Mouse (Mus musculus): ENCODE data around the gene Ccdc92. TPM values are rescaled to one million over a fixed set of nuclear protein-coding genes. Genes with fewer than 3 reads are reported as not detected.
A peak's percentile ranks its signal among the peaks of the same experiment; 100 is the strongest.

Gene Ccdc92
- polyA plus RNA-seq, 1 experiment: 105 TPM

DNA sequence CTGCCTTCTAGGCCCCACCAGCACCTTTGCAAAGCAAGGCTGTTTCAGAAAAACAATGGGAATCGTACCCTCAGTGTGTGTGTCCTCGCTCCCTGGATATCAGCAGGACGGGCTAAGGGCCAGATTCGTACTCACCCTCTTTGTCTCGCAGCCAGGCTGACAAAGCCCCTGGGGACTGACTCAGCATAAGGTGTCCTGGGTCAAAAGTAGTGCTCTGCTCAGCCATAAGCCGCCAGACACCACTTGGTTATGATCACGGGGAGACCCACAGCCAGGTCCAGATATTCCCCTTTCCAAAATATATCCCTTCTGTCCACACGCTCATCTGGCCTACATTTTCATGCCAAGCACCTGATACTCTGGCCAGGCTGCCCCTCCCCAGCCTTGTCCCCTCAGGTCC, 18.8 kb downstream of the Ccdc92 start:
- Histone ChIP-seq H3K9me3 (no peaks in the 10 kb centered on the region), H3K36me3 (replicated peaks; ENCODE audit: low read length) (peaks cover 28% of the 10 kb centered on the region), H3K4me1 (peaks cover 90% of the 10 kb centered on the region), H3K4me3 (replicated peaks) (peak overlapping the region; percentile 42), H3K27me3 (replicated peaks) (peaks cover 16% of the 10 kb centered on the region)
- TF ChIP-seq GATA1 (IDR thresholded peaks at IDR 0.05; ENCODE audit: borderline replicate concordance, low read length) (no peak), FLI1 (IDR thresholded peaks at IDR 0.05; ENCODE audit: low read length) (no peak)

DNA sequence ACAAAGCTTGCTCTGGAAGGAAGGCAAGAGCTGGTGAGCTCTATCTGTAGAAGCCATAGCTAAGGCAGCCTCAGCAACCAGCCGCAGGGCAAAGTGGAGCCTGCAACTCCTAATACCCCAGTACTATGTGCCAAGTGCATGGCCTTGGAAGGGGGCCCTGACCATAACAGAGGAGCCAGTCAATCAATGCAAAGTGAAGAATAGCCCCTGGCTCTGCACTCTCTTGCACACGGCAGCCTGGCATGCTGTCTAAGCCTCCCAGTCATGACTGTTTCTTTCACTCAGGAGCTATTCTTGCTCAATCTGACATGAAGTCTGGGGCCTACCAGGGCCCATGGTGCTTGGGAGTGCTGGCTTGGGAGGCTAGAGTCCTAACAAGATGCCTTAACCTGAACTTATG, 21.6 kb downstream of the Ccdc92 start:
- Histone ChIP-seq H3K27me3 (replicated peaks) (peaks cover 28% of the 10 kb centered on the region), H3K9me3 (no peaks in the 10 kb centered on the region)
- TF ChIP-seq GATA1 (IDR thresholded peaks at IDR 0.05; ENCODE audit: borderline replicate concordance, low read length) (no peak), FLI1 (IDR thresholded peaks at IDR 0.05; ENCODE audit: low read length) (no peak)

GRCm38 (mm10) chr5:124840202-124840601, 22.0 kb downstream of the Ccdc92 start:
- no peaks in the 10 kb centered on the region for H3K9me3 ChIP-seq
- H3K27me3 ChIP-seq (replicated peaks): peaks cover 32% of the 10 kb centered on the region
- H3K4me3 ChIP-seq (replicated peaks): no peak overlapping the region
- peaks cover 59% of the 10 kb centered on the region for H3K36me3 ChIP-seq (replicated peaks; ENCODE audit: low read length)
- H3K4me1 ChIP-seq: peaks cover 63% of the 10 kb centered on the region
- no peak for TF ChIP-seq FLI1 (IDR thresholded peaks at IDR 0.05; ENCODE audit: low read length)
- TF ChIP-seq GATA1 (IDR thresholded peaks at IDR 0.05; ENCODE audit: borderline replicate concordance, low read length): no peak

More for the DNA sequence above, 21.6 kb downstream of the Ccdc92 start:
- Histone ChIP-seq H3K36me3 (replicated peaks; ENCODE audit: low read length) (peaks cover 54% of the 10 kb centered on the region), H3K4me3 (replicated peaks) (peak overlapping the region; percentile 11), H3K4me1 (peaks cover 68% of the 10 kb centered on the region)

DNA sequence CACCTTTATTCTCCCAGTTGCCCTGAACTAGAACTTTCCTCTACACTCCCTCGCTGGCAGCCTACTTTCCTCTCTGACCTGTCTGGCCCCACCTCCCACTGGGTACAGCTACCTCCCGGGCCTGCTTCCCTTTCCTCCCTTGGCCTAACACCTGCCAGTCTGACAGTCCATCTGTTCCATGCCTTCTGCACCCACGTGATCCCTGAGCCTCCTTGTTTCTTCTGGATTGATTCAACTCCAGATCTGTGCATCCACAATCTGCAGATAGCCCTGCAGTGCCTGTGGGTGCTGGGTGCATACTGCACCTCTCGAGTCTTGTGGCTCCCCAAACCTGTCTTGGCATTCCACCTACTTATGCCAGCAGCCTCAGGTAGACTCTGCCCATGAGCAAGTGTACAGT, 25.6 kb downstream of the Ccdc92 start:
- Histone ChIP-seq H3K27me3 (replicated peaks) (peaks cover 59% of the 10 kb centered on the region), H3K36me3 (replicated peaks; ENCODE audit: low read length) (peaks cover 60% of the 10 kb centered on the region), H3K4me3 (replicated peaks) (no peak overlapping the region), H3K9me3 (no peaks in the 10 kb centered on the region), H3K4me1 (peaks cover 28% of the 10 kb centered on the region)
- no peak for TF ChIP-seq GATA1 (IDR thresholded peaks at IDR 0.05; ENCODE audit: borderline replicate concordance, low read length)

GRCm38 (mm10) chr5:124836075-124836474, 26.1 kb downstream of the Ccdc92 start:
- H3K9me3 ChIP-seq: no peaks in the 10 kb centered on the region
- peaks cover 22% of the 10 kb centered on the region for H3K4me1 ChIP-seq
- H3K4me3 ChIP-seq (replicated peaks): no peak overlapping the region
- H3K27me3 ChIP-seq (replicated peaks): peaks cover 61% of the 10 kb centered on the region
- no peak for TF ChIP-seq FLI1 (IDR thresholded peaks at IDR 0.05; ENCODE audit: low read length)
- TF ChIP-seq GATA1 (IDR thresholded peaks at IDR 0.05; ENCODE audit: borderline replicate concordance, low read length): no peak
- peaks cover 57% of the 10 kb centered on the region for H3K36me3 ChIP-seq (replicated peaks; ENCODE audit: low read length)

DNA sequence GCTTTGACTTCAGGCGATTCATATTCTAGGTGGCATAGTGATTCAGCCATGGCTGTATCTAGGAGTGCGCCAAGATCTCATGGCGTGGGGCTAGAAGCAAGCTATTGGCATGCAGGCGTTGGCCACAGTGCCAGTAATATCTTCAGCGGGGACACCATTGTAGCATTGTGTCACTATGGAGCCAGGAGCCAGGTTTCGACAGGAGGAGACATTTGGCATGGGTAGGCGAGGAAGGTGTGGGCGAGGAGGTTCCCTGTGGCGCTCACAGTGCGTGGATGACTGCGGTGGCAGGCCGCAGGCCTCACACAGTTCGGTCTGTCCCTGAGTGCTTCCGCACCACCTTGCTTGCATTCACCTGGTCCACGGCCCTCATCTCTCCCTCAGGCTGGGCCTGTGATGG, 27.0 kb downstream of the Ccdc92 start:
- Histone ChIP-seq H3K9me3 (no peaks in the 10 kb centered on the region), H3K4me1 (peaks cover 14% of the 10 kb centered on the region), H3K4me3 (replicated peaks) (no peak overlapping the region), H3K27me3 (replicated peaks) (peaks cover 65% of the 10 kb centered on the region), H3K36me3 (replicated peaks; ENCODE audit: low read length) (peaks cover 54% of the 10 kb centered on the region)
- TF ChIP-seq FLI1 (IDR thresholded peaks at IDR 0.05; ENCODE audit: low read length) (no peak), GATA1 (IDR thresholded peaks at IDR 0.05; ENCODE audit: borderline replicate concordance, low read length) (no peak)

DNA sequence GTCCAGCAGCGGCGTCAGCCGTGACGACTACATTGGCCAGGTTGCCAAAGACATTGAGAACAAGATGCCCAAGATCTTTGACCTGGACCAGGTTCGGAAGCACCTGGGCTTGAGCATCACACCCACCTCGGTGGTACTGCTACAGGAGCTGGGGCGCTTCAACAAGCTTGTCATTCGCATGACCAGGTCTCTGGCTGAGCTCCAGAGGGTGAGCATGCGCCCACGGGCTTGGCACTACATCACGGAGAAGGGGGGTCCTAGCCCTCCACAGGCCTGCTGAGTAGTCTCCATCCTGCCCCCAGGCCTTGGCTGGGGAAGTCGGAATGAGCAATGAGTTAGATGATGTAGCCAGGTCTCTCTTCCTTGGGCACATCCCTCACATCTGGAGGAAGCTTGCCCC, 31.9 kb downstream of the Ccdc92 start:
- TF ChIP-seq GATA1 (IDR thresholded peaks at IDR 0.05; ENCODE audit: borderline replicate concordance, low read length) (no peak), FLI1 (IDR thresholded peaks at IDR 0.05; ENCODE audit: low read length) (no peak)
- Histone ChIP-seq H3K27me3 (replicated peaks) (peaks cover 80% of the 10 kb centered on the region), H3K4me1 (peaks cover 26% of the 10 kb centered on the region), H3K4me3 (replicated peaks) (no peak overlapping the region), H3K9me3 (no peaks in the 10 kb centered on the region), H3K36me3 (replicated peaks; ENCODE audit: low read length) (peaks cover 11% of the 10 kb centered on the region)

GRCm38 (mm10) chr5:124822128-124822894, 39.9 kb downstream of the Ccdc92 start:
- Histone ChIP-seq H3K4me3 (replicated peaks) (no peak overlapping the region), H3K36me3 (replicated peaks; ENCODE audit: low read length) (no peaks in the 10 kb centered on the region), H3K4me1 (peaks cover 13% of the 10 kb centered on the region), H3K9me3 (peaks cover 27% of the 10 kb centered on the region), H3K27me3 (replicated peaks) (peaks cover 64% of the 10 kb centered on the region)
- TF ChIP-seq FLI1 (IDR thresholded peaks at IDR 0.05; ENCODE audit: low read length) (no peak), GATA1 (IDR thresholded peaks at IDR 0.05; ENCODE audit: borderline replicate concordance, low read length) (no peak)

DNA sequence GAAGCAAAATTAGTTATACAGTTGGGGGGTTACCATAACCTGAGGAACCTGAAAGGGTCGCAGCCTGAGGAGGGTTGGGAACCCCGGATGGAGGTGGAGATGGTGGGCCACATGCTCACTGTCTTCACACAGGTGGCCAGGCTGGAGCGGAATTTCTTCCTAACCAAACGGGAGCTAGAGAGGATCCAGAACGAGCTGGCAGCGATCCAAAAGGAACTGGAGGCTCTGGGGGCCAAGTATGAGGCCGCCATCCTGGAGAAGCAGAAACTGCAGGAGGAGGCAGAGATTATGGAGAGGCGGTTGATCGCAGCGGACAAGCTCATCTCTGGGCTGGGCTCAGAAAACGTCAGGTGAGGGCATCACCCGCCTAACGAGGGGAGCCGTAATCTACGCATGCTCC, 45.2 kb downstream of the Ccdc92 start:
- TF ChIP-seq FLI1 (IDR thresholded peaks at IDR 0.05; ENCODE audit: low read length): no peak
- TF ChIP-seq GATA1 (IDR thresholded peaks at IDR 0.05; ENCODE audit: borderline replicate concordance, low read length): no peak
- H3K4me1 ChIP-seq: peaks cover 9% of the 10 kb centered on the region
- no peak overlapping the region for H3K4me3 ChIP-seq (replicated peaks)
- peaks cover 64% of the 10 kb centered on the region for H3K27me3 ChIP-seq (replicated peaks)
- no peaks in the 10 kb centered on the region for H3K36me3 ChIP-seq (replicated peaks; ENCODE audit: low read length)
- peaks cover 27% of the 10 kb centered on the region for H3K9me3 ChIP-seq

GRCm38 (mm10) chr5:124814797-124815196, 47.4 kb downstream of the Ccdc92 start:
- peak overlapping the region; percentile 15 for H3K4me3 ChIP-seq (replicated peaks)
- peaks cover 23% of the 10 kb centered on the region for H3K9me3 ChIP-seq
- H3K36me3 ChIP-seq (replicated peaks; ENCODE audit: low read length): no peaks in the 10 kb centered on the region
- H3K4me1 ChIP-seq: peaks cover 9% of the 10 kb centered on the region
- H3K27me3 ChIP-seq (replicated peaks): peaks cover 62% of the 10 kb centered on the region
- no peak for TF ChIP-seq FLI1 (IDR thresholded peaks at IDR 0.05; ENCODE audit: low read length)
- no peak for TF ChIP-seq GATA1 (IDR thresholded peaks at IDR 0.05; ENCODE audit: borderline replicate concordance, low read length)

All from megakaryocyte, embryonic 14.5 days (primary cell).